8 mouse cellular contexts compared by ENCODE assay signal in genomic region chr15:81729792-81730635, GRCm38 (mm10). TPM values are rescaled to one million over a fixed set of nuclear protein-coding genes. Genes with fewer than 3 reads are reported as not detected.
DNase-seq lines count a peak whose midpoint lies in the region; ATAC-seq lines count a peak whose summit lies in the region.

No protein-coding gene starts in this region.

- peaks cover 18% of the 10 kb centered on the region for H3K4me1 ChIP-seq in heart, embryonic 10.5 days
- peaks cover 31% of the 10 kb centered on the region for H3K4me1 ChIP-seq in kidney, embryonic 15.5 days

- H3K27me3 ChIP-seq in heart, embryonic 10.5 days (ENCODE audit: insufficient read depth, poor library complexity, severe bottlenecking) = no peaks in the 10 kb centered on the region
- H3K27me3 ChIP-seq in kidney, embryonic 15.5 days = 0 out of 2 replicates have a peak, but pooled peaks cover 3% of the 10 kb centered on the region

- WGBS in heart, embryonic 10.5 days = 5% methylated on average over 41 of the region's 41 CpGs
- 5% methylated on average over 41 of the region's 41 CpGs for WGBS in kidney, embryonic 15.5 days

- peak overlapping the region; percentile 98 for H3K4me3 ChIP-seq in heart, embryonic 10.5 days
- H3K4me3 ChIP-seq in kidney, embryonic 15.5 days (replicated peaks) = peak overlapping the region; percentile 99

- H3K27ac ChIP-seq in heart, embryonic 10.5 days = peak overlapping the region; percentile 93
- peak overlapping the region; percentile 78 for H3K27ac ChIP-seq in kidney, embryonic 15.5 days

- H3K36me3 ChIP-seq in heart, embryonic 10.5 days = peaks cover 14% of the 10 kb centered on the region
- H3K36me3 ChIP-seq in kidney, embryonic 15.5 days = peaks cover 17% of the 10 kb centered on the region

- peak; percentile 96 for ATAC-seq in erythroblast, adult 5-6 weeks (replicated peaks; ENCODE audit: low FRiP score, poor library complexity, severe bottlenecking)
- ATAC-seq in kidney, embryonic 15.5 days (replicated peaks; ENCODE audit: low FRiP score) = peak; percentile 99
- ATAC-seq in monocyte, adult 5-6 weeks (replicated peaks; ENCODE audit: insufficient number of reproducible peaks, low FRiP score, low TSS enrichment, poor library complexity, severe bottlenecking) = peak; percentile 100

- H3K9ac ChIP-seq in kidney, embryonic 15.5 days = peak overlapping the region; percentile 92

- DNase-seq in B cell, adult 2 months = peak; percentile 95 to 96
- DNase-seq in brain, adult 2 months (ENCODE audit: low read depth, low spot score) = peak; percentile 100
- DNase-seq in heart, embryonic 10.5 days (ENCODE audit: low spot score) = peak; percentile 100
- DNase-seq in liver = peak; percentile 98
- peak; percentile 97 for DNase-seq in spleen, postnatal 4 days (ENCODE audit: low spot score in 2 of 2)

- no peaks in the 10 kb centered on the region for H3K9me3 ChIP-seq in heart, embryonic 10.5 days
- no peaks in the 10 kb centered on the region for H3K9me3 ChIP-seq in kidney, embryonic 15.5 days (replicated peaks)

- H3K4me2 ChIP-seq in kidney, embryonic 15.5 days = peak overlapping the region; percentile 90

RNA-seq across cellular contexts. Expression of gene Zc3h7b, which starts 14.8 kb away (rescaled TPM):
- 2.5 and 3.1 TPM in 2 replicates for total RNA-seq in erythroblast, adult 5-6 weeks (2015; ENCODE audit: low replicate concordance)
- total RNA-seq in erythroblast, adult 5-6 weeks (2017; ENCODE audit: low replicate concordance) = 2.0 and 4.2 TPM in 2 replicates
- 30.1 and 34.2 TPM in 2 replicates for polyA plus RNA-seq in heart, embryonic 10.5 days (2016; fragmentation: Nextera tagmentation; extraction: Ambion mirVana)
- 34.8 and 37.4 TPM in 2 replicates for polyA plus RNA-seq in kidney, embryonic 15.5 days (2015; fragmentation: Nextera tagmentation; extraction: Ambion mirVana)
- 6.6 to 14.2 TPM (median 7.1 TPM) in 3 replicates for total RNA-seq in monocyte, adult 5-6 weeks (2017)

RNA-seq across cellular contexts. Expression of gene Rangap1, which starts 15.3 kb away (rescaled TPM):
- total RNA-seq in erythroblast, adult 5-6 weeks (2015; ENCODE audit: low replicate concordance) = 8.3 and 19.4 TPM in 2 replicates
- 34.2 and 41.5 TPM in 2 replicates for total RNA-seq in erythroblast, adult 5-6 weeks (2017; ENCODE audit: low replicate concordance)
- 140 and 141 TPM in 2 replicates for polyA plus RNA-seq in heart, embryonic 10.5 days (2016; fragmentation: Nextera tagmentation; extraction: Ambion mirVana)
- polyA plus RNA-seq in kidney, embryonic 15.5 days (2015; fragmentation: Nextera tagmentation; extraction: Ambion mirVana) = 99.1 and 106 TPM in 2 replicates
- 37.6 to 62.3 TPM (median 38.3 TPM) in 3 replicates for total RNA-seq in monocyte, adult 5-6 weeks (2017)

RNA-seq across cellular contexts. Expression of gene Chadl, which starts 32.9 kb away (rescaled TPM):
- total RNA-seq in erythroblast, adult 5-6 weeks (2015; ENCODE audit: low replicate concordance) = not detected in 2 replicates
- total RNA-seq in erythroblast, adult 5-6 weeks (2017; ENCODE audit: low replicate concordance) = 0.14 TPM in 1 of 2 replicates, not detected in the other
- 0.53 and 1.4 TPM in 2 replicates for polyA plus RNA-seq in heart, embryonic 10.5 days (2016; fragmentation: Nextera tagmentation; extraction: Ambion mirVana)
- polyA plus RNA-seq in kidney, embryonic 15.5 days (2015; fragmentation: Nextera tagmentation; extraction: Ambion mirVana) = 5.0 and 5.2 TPM in 2 replicates
- total RNA-seq in monocyte, adult 5-6 weeks (2017) = 0.29 TPM in 1 of 3 replicates, not detected in the others

Comparison
In these comparisons a context has a peak if more than half of its experiments do, and no peak if none do; other contexts are left out.
1. Peak in every context shown above with its lines: DNase-seq, ATAC-seq, H3K4me3 ChIP-seq and H3K27ac ChIP-seq.